Mouse (Mus musculus) myocyte (in vitro differentiated cells): Measurements from ENCODE around the gene Hint2. TPM values are rescaled to one million over a fixed set of nuclear protein-coding genes. Genes with fewer than 3 reads are reported as not detected.
A peak's percentile ranks its signal among the peaks of the same experiment; 100 is the strongest.

Source experiments
- H3K27me3 ChIP-seq: one replicate; pipeline ENCODE4 v1.6.1; 2011; ENCODE audit not compliant: control insufficient read depth, insufficient read depth, insufficient read length
- H3K36me3 ChIP-seq: one replicate; pipeline ENCODE4 v1.6.1; 2011; ENCODE audit not compliant: control insufficient read depth, insufficient read depth
- H3K4me2 ChIP-seq: one replicate; pipeline ENCODE4 v1.6.1; 2011; ENCODE audit warnings: low read depth, control low read depth
- H3K4me3 ChIP-seq: one replicate; pipeline ENCODE4 v1.5.1; 2011; ENCODE audit warnings: mild to moderate bottlenecking, control low read depth, moderate library complexity
- H3K79me2 ChIP-seq: one replicate; pipeline ENCODE4 v1.6.1; 2011; ENCODE audit not compliant: control insufficient read depth, insufficient read depth
- H3ac ChIP-seq: one replicate; pipeline ENCODE4 v1.6.1; 2011; ENCODE audit not compliant: control insufficient read depth, insufficient read length
- CEBPB ChIP-seq: IDR thresholded peaks from 2 replicates; pipeline ENCODE4 v1.6.1; 2011; ENCODE audit warnings: mild to moderate bottlenecking, moderate library complexity; ENCODE audit not compliant: poor library complexity, insufficient read depth, severe bottlenecking
- E2F4 ChIP-seq: IDR thresholded peaks from one replicate; pipeline ENCODE4 v1.6.1; 2011; ENCODE audit warnings: mild to moderate bottlenecking, control low read depth, moderate library complexity; ENCODE audit not compliant: insufficient read depth
- MAX ChIP-seq: IDR thresholded peaks from one replicate; pipeline ENCODE4 v1.6.1; 2011; ENCODE audit warnings: low read depth, mild to moderate bottlenecking, control low read depth
- MYOD1 ChIP-seq, 3 experiments: IDR thresholded peaks; one replicate each; pipeline ENCODE4 v1.6.1; 2011; ENCODE audit warnings: control low read depth in 2 of 3, low read depth in 2 of 3, mild to moderate bottlenecking in 2 of 3, moderate library complexity in 1 of 3; ENCODE audit not compliant: insufficient read length in 2 of 3, control insufficient read depth in 1 of 3
- MYOG ChIP-seq, 3 experiments: IDR thresholded peaks; one replicate each; pipeline ENCODE4 v1.6.1; 2011; ENCODE audit warnings: control low read depth in 2 of 3, low read depth in 2 of 3, mild to moderate bottlenecking in 2 of 3; ENCODE audit not compliant: insufficient read length in 2 of 3, control insufficient read depth in 1 of 3, insufficient read depth in 1 of 3
- POLR2A ChIP-seq: IDR thresholded peaks from one replicate; pipeline ENCODE4 v1.6.1; 2011; ENCODE audit warnings: low read depth, mild to moderate bottlenecking, control low read depth, moderate library complexity; ENCODE audit not compliant: insufficient read length
- POLR2AphosphoS2 ChIP-seq: IDR thresholded peaks from one replicate; pipeline ENCODE4 v1.6.1; 2011; ENCODE audit warnings: low read depth, control low read depth; ENCODE audit not compliant: insufficient read length
- REST ChIP-seq: IDR thresholded peaks from one replicate; pipeline ENCODE4 v1.6.1; 2011; ENCODE audit warnings: mild to moderate bottlenecking, control low read depth, moderate library complexity; ENCODE audit not compliant: insufficient read depth, insufficient read length
- SRF ChIP-seq: IDR thresholded peaks from one replicate; pipeline ENCODE4 v1.6.1; 2011; ENCODE audit warnings: low read depth; ENCODE audit not compliant: control insufficient read depth, insufficient read length
- TCF12 ChIP-seq: IDR thresholded peaks from one replicate; pipeline ENCODE4 v1.6.1; 2011; ENCODE audit warnings: mild to moderate bottlenecking, control low read depth; ENCODE audit not compliant: poor library complexity, insufficient read depth, severe bottlenecking
- TCF3 ChIP-seq: IDR thresholded peaks from one replicate; pipeline ENCODE4 v1.6.1; 2011; ENCODE audit warnings: low read depth, control low read depth; ENCODE audit not compliant: insufficient read length
- USF1 ChIP-seq: IDR thresholded peaks from one replicate; pipeline ENCODE4 v1.6.1; 2011; ENCODE audit warnings: low read depth, mild to moderate bottlenecking, control low read depth, moderate library complexity
- polyA plus RNA-seq: library from polyadenylated mRNA; unstranded; fragments of >200 nt; fragmentation: generic; extraction: Trizol; gene quantifications from one replicate; pipeline ENCODE4 v1.2.1, GENCODE M21; 2012; ENCODE audit warnings: missing spikeins

Hint2 gene
- polyA plus RNA-seq, 1 experiment: 99.1 TPM

DNA sequence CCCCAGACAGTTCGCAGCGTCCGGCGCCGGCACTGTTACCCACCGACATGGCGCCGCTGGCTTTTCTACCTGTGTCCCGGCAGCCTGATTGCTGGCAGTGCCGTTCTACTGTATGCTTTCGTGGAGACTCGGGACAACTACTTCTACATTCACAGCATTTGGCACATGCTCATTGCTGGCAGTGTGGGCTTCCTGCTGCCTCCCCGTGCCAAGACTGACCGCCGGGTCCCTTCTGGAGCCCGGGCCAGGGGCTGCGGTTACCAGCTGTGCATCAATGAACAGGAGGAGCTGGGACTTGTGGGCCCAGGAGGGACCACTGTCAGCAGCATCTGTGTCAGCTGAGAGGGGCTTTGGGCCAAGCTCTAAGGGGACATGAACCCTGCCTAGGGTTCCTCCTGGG, 33.8 kb upstream of the Hint2 start:
- Histone ChIP-seq H3ac (no peak overlapping the region), H3K4me2 (no peak overlapping the region), H3K36me3 (no peaks in the 10 kb centered on the region), H3K27me3 (peaks cover 51% of the 10 kb centered on the region), H3K4me3 (no peak overlapping the region), H3K79me2 (no peaks in the 10 kb centered on the region)
- no peak for TF ChIP-seq MAX
- no peak for TF ChIP-seq TCF3
- no peak for TF ChIP-seq USF1
- no peak for TF ChIP-seq MYOG (IDR thresholded peaks at IDR 0.05; ENCODE audit: control insufficient read depth in 1 of 3, insufficient read depth in 1 of 3, insufficient read length in 2 of 3, low read depth in 2 of 3)
- TF ChIP-seq SRF: no peak

- H3K36me3 ChIP-seq: no peaks in the 10 kb centered on the region
- H3K79me2 ChIP-seq: no peaks in the 10 kb centered on the region
- TF ChIP-seq SRF (no peak), CEBPB (no peak), MYOD1 (IDR thresholded peaks at IDR 0.05; ENCODE audit: control insufficient read depth in 1 of 3, insufficient read length in 2 of 3, low read depth in 2 of 3) (peak in 1 of 3 experiments; percentile 30), REST (no peak), TCF3 (peak; percentile 15), MYOG (IDR thresholded peaks at IDR 0.05; ENCODE audit: control insufficient read depth in 1 of 3, insufficient read depth in 1 of 3, insufficient read length in 2 of 3, low read depth in 2 of 3) (peak in 2 of 3 experiments; percentile 38 to 55), E2F4 (no peak)
- no peak overlapping the region for H3ac ChIP-seq
- no peak overlapping the region for H3K4me2 ChIP-seq
- peaks cover 42% of the 10 kb centered on the region for H3K27me3 ChIP-seq
- no peak overlapping the region for H3K4me3 ChIP-seq
These were observed 23.3 kb upstream of the Hint2 start for GRCm38 (mm10) chr4:43679416-43680043.

- TF ChIP-seq SRF: no peak
- no peak for TF ChIP-seq MYOD1 (IDR thresholded peaks at IDR 0.05; ENCODE audit: control insufficient read depth in 1 of 3, insufficient read length in 2 of 3, low read depth in 2 of 3)
- no peak for TF ChIP-seq E2F4
- no peak for TF ChIP-seq REST
- no peak for TF ChIP-seq MYOG (IDR thresholded peaks at IDR 0.05; ENCODE audit: control insufficient read depth in 1 of 3, insufficient read depth in 1 of 3, insufficient read length in 2 of 3, low read depth in 2 of 3)
- no peak for TF ChIP-seq TCF12
- no peak for TF ChIP-seq CEBPB
- TF ChIP-seq MAX: no peak
- no peak for TF ChIP-seq POLR2AphosphoS2
- no peak for TF ChIP-seq POLR2A
- TF ChIP-seq TCF3: no peak
- no peak for TF ChIP-seq USF1
- peaks cover 43% of the 10 kb centered on the region for H3K27me3 ChIP-seq
- H3ac ChIP-seq: no peak overlapping the region
- no peaks in the 10 kb centered on the region for H3K36me3 ChIP-seq
- no peak overlapping the region for H3K4me3 ChIP-seq
- no peak overlapping the region for H3K4me2 ChIP-seq
- no peaks in the 10 kb centered on the region for H3K79me2 ChIP-seq
These were observed 22.3 kb upstream of the Hint2 start for GRCm38 (mm10) chr4:43678541-43678940.

- H3K27me3 ChIP-seq: peaks cover 30% of the 10 kb centered on the region
- H3ac ChIP-seq: no peak overlapping the region
- H3K79me2 ChIP-seq: no peaks in the 10 kb centered on the region
- TF ChIP-seq REST: no peak
- no peak for TF ChIP-seq E2F4
- TF ChIP-seq SRF: no peak
- TF ChIP-seq USF1: no peak
- no peak for TF ChIP-seq TCF12
- TF ChIP-seq MYOG (IDR thresholded peaks at IDR 0.05; ENCODE audit: control insufficient read depth in 1 of 3, insufficient read depth in 1 of 3, insufficient read length in 2 of 3, low read depth in 2 of 3): no peak
- no peak for TF ChIP-seq MYOD1 (IDR thresholded peaks at IDR 0.05; ENCODE audit: control insufficient read depth in 1 of 3, insufficient read length in 2 of 3, low read depth in 2 of 3)
- no peak overlapping the region for H3K4me3 ChIP-seq
- H3K36me3 ChIP-seq: no peaks in the 10 kb centered on the region
- no peak overlapping the region for H3K4me2 ChIP-seq
These were observed 19.3 kb upstream of the Hint2 start for GRCm38 (mm10) chr4:43675608-43676007.

DNA sequence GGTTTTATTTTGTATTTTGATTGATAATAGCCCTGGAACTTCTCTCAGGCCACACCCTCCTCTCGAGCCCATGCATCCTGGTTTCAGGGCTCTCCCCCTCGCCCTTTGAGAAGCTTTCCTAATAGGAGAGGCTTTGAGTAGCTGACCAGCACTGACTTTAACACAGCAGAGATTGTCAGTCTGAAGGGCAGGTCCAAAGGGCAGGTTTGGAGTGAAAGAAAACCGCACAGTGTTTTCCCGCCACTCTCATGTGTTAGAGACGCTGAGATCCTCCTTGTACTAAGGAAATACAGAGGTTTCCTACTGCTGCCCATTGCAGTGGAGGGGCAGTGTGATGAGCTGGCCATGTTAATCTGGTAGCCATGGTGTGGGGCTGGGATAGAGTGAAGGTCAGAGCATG, 18.7 kb upstream of the Hint2 start:
- TF ChIP-seq MYOD1 (IDR thresholded peaks at IDR 0.05; ENCODE audit: control insufficient read depth in 1 of 3, insufficient read length in 2 of 3, low read depth in 2 of 3) (no peak), USF1 (no peak), TCF3 (no peak), SRF (no peak), POLR2AphosphoS2 (no peak), TCF12 (no peak), E2F4 (no peak), POLR2A (no peak), CEBPB (no peak), MYOG (IDR thresholded peaks at IDR 0.05; ENCODE audit: control insufficient read depth in 1 of 3, insufficient read depth in 1 of 3, insufficient read length in 2 of 3, low read depth in 2 of 3) (no peak), REST (no peak), MAX (no peak)
- Histone ChIP-seq H3K4me2 (no peak overlapping the region), H3K36me3 (no peaks in the 10 kb centered on the region), H3ac (no peak overlapping the region), H3K27me3 (peaks cover 28% of the 10 kb centered on the region), H3K79me2 (no peaks in the 10 kb centered on the region), H3K4me3 (no peak overlapping the region)
